Mouse (Mus musculus) liver, embryonic 14.5 days (tissue): Measurements from ENCODE around the gene Tmbim1. TPM values are rescaled to one million over a fixed set of nuclear protein-coding genes. Genes with fewer than 3 reads are reported as not detected.

Source experiments
- ATAC-seq: fragments of 200-750 bp; cut with Nextera tagmentation; 2 replicates; pipeline ENCODE4 v1.8.0; 2017; ENCODE audit warnings: moderate number of reproducible peaks, mild to moderate bottlenecking, moderate library complexity; ENCODE audit not compliant: insufficient read depth
- DNase-seq, 3 experiments: peaks; one replicate each; pipeline ENCODE4 v3.0.0-alpha.2; 2012 to 2013; ENCODE audit warnings: low read depth in 3 of 3, low spot score in 3 of 3
- H3K27ac ChIP-seq: fragments of 300-500 bp; sonication (generic); 2 replicates; pipeline ENCODE4 v1.5.1; 2014; ENCODE audit warnings: moderate library complexity, mild to moderate bottlenecking, control low read depth, inconsistent platforms
- H3K27me3 ChIP-seq: fragments of 300-500 bp; sonication (generic); 2 replicates; pipeline ENCODE4 v1.6.1; 2014; ENCODE audit warnings: mild to moderate bottlenecking, low read length, moderate library complexity; ENCODE audit not compliant: control insufficient read depth, insufficient read depth
- H3K36me3 ChIP-seq: fragments of 300-500 bp; sonication (generic); replicated peaks from 2 replicates; pipeline ENCODE4 v1.6.1; 2014; ENCODE audit warnings: low read depth; ENCODE audit not compliant: control insufficient read depth, insufficient read depth
- H3K4me1 ChIP-seq, 2 experiments: fragments of 200-500 bp in 1 of 2; fragments of 300-500 bp in 1 of 2; sonication (generic) in 1 of 2; replicated peaks; 2 replicates each; pipeline ENCODE4 v1.6.1; 2012 to 2014; ENCODE audit warnings: antibody characterized with exemption in 1 of 2, inconsistent platforms in 1 of 2, low read length in 1 of 2; ENCODE audit not compliant: control insufficient read depth in 2 of 2, insufficient read depth in 2 of 2
- H3K4me2 ChIP-seq: fragments of 300-500 bp; sonication (generic); 2 replicates; pipeline ENCODE4 v1.6.1; 2014; ENCODE audit warnings: low read depth, mild to moderate bottlenecking, control low read depth, moderate library complexity
- H3K4me3 ChIP-seq, 2 experiments: fragments of 200-500 bp in 1 of 2; fragments of 300-500 bp in 1 of 2; sonication (generic) in 1 of 2; 2 replicates each; pipeline ENCODE4 v1.5.1; 2012 to 2014; ENCODE audit warnings: low read depth in 2 of 2, low read length in 2 of 2, mild to moderate bottlenecking in 2 of 2, control low read depth in 1 of 2, inconsistent platforms in 1 of 2, moderate library complexity in 1 of 2; ENCODE audit not compliant: insufficient read depth in 1 of 2
- H3K9ac ChIP-seq: fragments of 300-500 bp; sonication (generic); replicated peaks from 2 replicates; pipeline ENCODE4 v1.6.1; 2014; ENCODE audit warnings: mild to moderate bottlenecking, control low read depth, moderate library complexity
- H3K9me3 ChIP-seq: fragments of 300-500 bp; sonication (generic); 2 replicates; pipeline ENCODE4 v1.6.1; 2016; ENCODE audit warnings: low read length, mixed read lengths; ENCODE audit not compliant: control insufficient read depth
- CTCF ChIP-seq: IDR thresholded peaks from 2 replicates; pipeline ENCODE4 v1.5.1; 2016; ENCODE audit warnings: antibody characterized with exemption, low read depth, control low read depth
- EP300 ChIP-seq: IDR thresholded peaks from 2 replicates; pipeline ENCODE4 v1.6.1; 2016; ENCODE audit warnings: antibody characterized with exemption, low read depth
- WGBS: fragments of 180-500 bp; shearing (Covaris S2); extraction: QIAGEN DNeasy Blood & Tissue Kit; methylation state at CpG from one replicate; pipeline ENCODE4 v1.1.7; 2014; ENCODE audit not compliant: insufficient replicate concordance; 5-methylcytosine and 5-hydroxymethylcytosine counted together
- polyA plus RNA-seq, 2 experiments: library from polyadenylated mRNA; depleted of rRNA in 1 of 2; stranded (reverse) in 1 of 2; unstranded in 1 of 2; fragments of >200 nt; fragmentation: Nextera tagmentation in 1 of 2; extraction: Ambion mirVana in 1 of 2; gene quantifications; 2 replicates each; pipeline versions ENCODE4 v1.2.1 to v1.2.3; 2012 to 2014

Gene Tmbim1
- polyA plus RNA-seq, 2 experiments, result 10.1 to 10.5 TPM

GRCm38 (mm10) chr1:74340361-74340764 is 34.9 kb upstream of the Tmbim1 start:
- Histone ChIP-seq H3K4me2 (no peak overlapping the region), H3K4me3 (no peak overlapping the region), H3K9ac (no peak overlapping the region), H3K27ac (no peak overlapping the region), H3K27me3 (no peaks in the 10 kb centered on the region), H3K9me3 (no peaks in the 10 kb centered on the region), H3K4me1 (peaks cover 0 to 3% of the 10 kb centered on the region in 2 experiments; a peak in 1 of 4 replicates), H3K36me3 (no peaks in the 10 kb centered on the region)
- TF ChIP-seq EP300 (no peak), CTCF (no peak)
- DNase-seq (no peak), ATAC-seq (0 out of 2 replicates have a peak, but pooled peaks have one; percentile 35)
- WGBS, result 82% methylated on average over 6 of the region's 6 CpGs

GRCm38 (mm10) chr1:74339917-74340316 is 34.5 kb upstream of the Tmbim1 start:
- H3K4me2 ChIP-seq, result no peak overlapping the region
- peaks cover 0 to 3% of the 10 kb centered on the region in 2 experiments; a peak in 1 of 4 replicates for H3K4me1 ChIP-seq
- H3K27me3 ChIP-seq, result no peaks in the 10 kb centered on the region
- no peak overlapping the region for H3K27ac ChIP-seq
- WGBS, result 79% methylated on average over 9 of the region's 9 CpGs
- H3K9ac ChIP-seq, result no peak overlapping the region
- TF ChIP-seq EP300, result no peak
- TF ChIP-seq CTCF, result no peak
- ATAC-seq, result no peak
- no peaks in the 10 kb centered on the region for H3K36me3 ChIP-seq
- no peak for DNase-seq
- H3K9me3 ChIP-seq, result no peaks in the 10 kb centered on the region
- no peak overlapping the region for H3K4me3 ChIP-seq

GRCm38 (mm10) chr1:74338626-74339025 is 33.2 kb upstream of the Tmbim1 start:
- H3K27ac ChIP-seq, result no peak overlapping the region
- no peak for ATAC-seq
- H3K9me3 ChIP-seq, result no peaks in the 10 kb centered on the region
- H3K36me3 ChIP-seq, result no peaks in the 10 kb centered on the region
- no peak for TF ChIP-seq EP300
- DNase-seq, result no peak
- H3K4me3 ChIP-seq, result no peak overlapping the region
- H3K9ac ChIP-seq, result no peak overlapping the region
- WGBS, result 55% methylated on average over 4 of the region's 4 CpGs
- H3K27me3 ChIP-seq, result no peaks in the 10 kb centered on the region
- peaks cover 0 to 3% of the 10 kb centered on the region in 2 experiments; a peak in 1 of 4 replicates for H3K4me1 ChIP-seq
- no peak overlapping the region for H3K4me2 ChIP-seq

GRCm38 (mm10) chr1:74338013-74338412 is 32.6 kb upstream of the Tmbim1 start:
- 70% methylated on average over 5 of the region's 5 CpGs for WGBS
- no peak overlapping the region for H3K9ac ChIP-seq
- H3K27ac ChIP-seq, result no peak overlapping the region
- H3K4me3 ChIP-seq, result no peak overlapping the region
- TF ChIP-seq CTCF (no peak), EP300 (no peak)
- no peaks in the 10 kb centered on the region for H3K27me3 ChIP-seq
- no peaks in the 10 kb centered on the region for H3K36me3 ChIP-seq
- peaks cover 0 to 3% of the 10 kb centered on the region in 2 experiments; a peak in 2 of 4 replicates for H3K4me1 ChIP-seq
- no peak overlapping the region for H3K4me2 ChIP-seq
- ATAC-seq, result no peak
- DNase-seq, result no peak
- H3K9me3 ChIP-seq, result no peaks in the 10 kb centered on the region

- H3K27me3 ChIP-seq, result no peaks in the 10 kb centered on the region
- no peak overlapping the region for H3K9ac ChIP-seq
- ATAC-seq (no peak), DNase-seq (no peak)
- H3K36me3 ChIP-seq, result no peaks in the 10 kb centered on the region
- TF ChIP-seq EP300 (no peak), CTCF (no peak)
- H3K27ac ChIP-seq, result no peak overlapping the region
- H3K4me2 ChIP-seq, result no peak overlapping the region
- 69% methylated on average over 3 of the region's 3 CpGs for WGBS
- peaks cover 0 to 3% of the 10 kb centered on the region in 2 experiments; a peak in 3 of 4 replicates for H3K4me1 ChIP-seq
- no peak overlapping the region for H3K4me3 ChIP-seq
- H3K9me3 ChIP-seq, result no peaks in the 10 kb centered on the region
Measured at GRCm38 (mm10) chr1:74337241-74337771, 31.9 kb upstream of the Tmbim1 start.
